Mouse (Mus musculus) C2C12 (cell line): ENCODE data around the gene Ifi35. TPM values are rescaled to one million over a fixed set of nuclear protein-coding genes. Genes with fewer than 3 reads are reported as not detected.
"Not testable (repeated sequence)": the region's sequence is repeated elsewhere in the genome, so short reads cannot be mapped to it uniquely, and the experiment has no call there.

Experiments used
- H3K27me3 ChIP-seq: one replicate; pipeline ENCODE4 v1.6.1; 2011; ENCODE audit not compliant: control insufficient read depth, insufficient read depth, insufficient read length
- H3K36me3 ChIP-seq: one replicate; pipeline ENCODE4 v1.6.1; 2011; ENCODE audit not compliant: control insufficient read depth, insufficient read depth
- H3K4me3 ChIP-seq: one replicate; pipeline ENCODE4 v1.5.1; 2011; ENCODE audit warnings: mild to moderate bottlenecking, control low read depth; ENCODE audit not compliant: poor library complexity, insufficient read depth, severe bottlenecking
- H3K79me2 ChIP-seq: one replicate; pipeline ENCODE4 v1.6.1; 2011; ENCODE audit not compliant: control insufficient read depth, insufficient read depth
- H3K79me3 ChIP-seq: one replicate; pipeline ENCODE4 v1.6.1; 2011; ENCODE audit warnings: low read depth, control low read depth
- H3ac ChIP-seq: one replicate; pipeline ENCODE3; 2011; ENCODE audit warnings: low read depth; ENCODE audit not compliant: control insufficient read depth, insufficient read length
- CEBPB ChIP-seq: IDR thresholded peaks from one replicate; pipeline ENCODE4 v1.6.1; 2011; ENCODE audit warnings: low read depth, mild to moderate bottlenecking, control low read depth, moderate library complexity
- CTCF ChIP-seq: IDR thresholded peaks from one replicate; pipeline ENCODE4 v1.5.1; 2011; ENCODE audit not compliant: control insufficient read depth, insufficient read depth, insufficient read length
- FOSL1 ChIP-seq: IDR thresholded peaks from one replicate; pipeline ENCODE4 v1.8.0; 2011; ENCODE audit warnings: mild to moderate bottlenecking, low read length; ENCODE audit not compliant: poor library complexity, insufficient read depth, severe bottlenecking
- MAX ChIP-seq: IDR thresholded peaks from one replicate; pipeline ENCODE4 v1.6.1; 2011; ENCODE audit warnings: mild to moderate bottlenecking, control low read depth
- MYOD1 ChIP-seq: IDR thresholded peaks from one replicate; pipeline ENCODE4 v1.6.1; 2011; ENCODE audit warnings: low read depth; ENCODE audit not compliant: control insufficient read depth, insufficient read length
- MYOG ChIP-seq: IDR thresholded peaks from one replicate; pipeline ENCODE4 v1.6.1; 2011; ENCODE audit not compliant: control insufficient read depth, insufficient read length; ENCODE audit errors: extremely low read depth
- USF1 ChIP-seq: IDR thresholded peaks from one replicate; pipeline ENCODE4 v1.6.1; 2011; ENCODE audit warnings: low read depth, mild to moderate bottlenecking, control low read depth, moderate library complexity
- polyA plus RNA-seq: library from polyadenylated mRNA; unstranded; fragments of >200 nt; fragmentation: generic; extraction: Trizol; gene quantifications from one replicate; pipeline ENCODE4 v1.2.1, GENCODE M21; 2012; ENCODE audit warnings: missing spikeins

The Ifi35 gene
- polyA plus RNA-seq, 1 experiment = 23.4 TPM

- TF ChIP-seq CEBPB (no peak), MYOD1 (no peak)
Observed at GRCm38 (mm10) chr11:101474298-101474697, 26.1 kb downstream of the Ifi35 start.

GRCm38 (mm10) chr11:101476361-101476760, 28.2 kb downstream of the Ifi35 start:
- not testable (repeated sequence) for H3K36me3 ChIP-seq, H3ac ChIP-seq, H3K79me2 ChIP-seq, H3K27me3 ChIP-seq, H3K4me3 ChIP-seq, H3K79me3 ChIP-seq

More at GRCm38 (mm10) chr11:101474298-101474697, 26.1 kb downstream of the Ifi35 start:
- no peaks in the 10 kb centered on the region for H3K79me3 ChIP-seq
- H3K36me3 ChIP-seq = no peaks in the 10 kb centered on the region
- no peak overlapping the region for H3ac ChIP-seq
- no peaks in the 10 kb centered on the region for H3K79me2 ChIP-seq
- no peak overlapping the region for H3K4me3 ChIP-seq
- no peaks in the 10 kb centered on the region for H3K27me3 ChIP-seq

- Histone ChIP-seq H3ac (no peak overlapping the region), H3K4me3 (no peak overlapping the region), H3K79me2 (no peaks in the 10 kb centered on the region), H3K79me3 (no peaks in the 10 kb centered on the region), H3K27me3 (no peaks in the 10 kb centered on the region), H3K36me3 (no peaks in the 10 kb centered on the region)
- TF ChIP-seq MYOG = no peak
- TF ChIP-seq FOSL1 = no peak
- no peak for TF ChIP-seq CTCF
- no peak for TF ChIP-seq USF1
- TF ChIP-seq CEBPB = no peak
- no peak for TF ChIP-seq MAX
- no peak for TF ChIP-seq MYOD1
Observed at GRCm38 (mm10) chr11:101477194-101477551, 29.0 kb downstream of the Ifi35 start.

- Histone ChIP-seq H3K4me3 (no peak overlapping the region), H3K27me3 (no peaks in the 10 kb centered on the region), H3K79me2 (no peaks in the 10 kb centered on the region), H3K79me3 (no peaks in the 10 kb centered on the region), H3ac (no peak overlapping the region), H3K36me3 (no peaks in the 10 kb centered on the region)
- no peak for TF ChIP-seq CTCF
- TF ChIP-seq MYOG = no peak
- TF ChIP-seq CEBPB = no peak
- no peak for TF ChIP-seq MAX
- no peak for TF ChIP-seq USF1
- no peak for TF ChIP-seq MYOD1
- no peak for TF ChIP-seq FOSL1
Observed at GRCm38 (mm10) chr11:101477552-101478211, 29.5 kb downstream of the Ifi35 start.

- Histone ChIP-seq H3K36me3 (no peaks in the 10 kb centered on the region), H3K4me3 (no peak overlapping the region), H3ac (no peak overlapping the region), H3K79me3 (no peaks in the 10 kb centered on the region), H3K27me3 (no peaks in the 10 kb centered on the region), H3K79me2 (no peaks in the 10 kb centered on the region)
- TF ChIP-seq MYOG (no peak), CTCF (no peak), MYOD1 (no peak), MAX (no peak), FOSL1 (no peak), USF1 (no peak), CEBPB (no peak)
Observed at GRCm38 (mm10) chr11:101479171-101479635, 31.0 kb downstream of the Ifi35 start.

- Histone ChIP-seq H3ac (no peak overlapping the region), H3K27me3 (no peaks in the 10 kb centered on the region), H3K79me2 (no peaks in the 10 kb centered on the region), H3K79me3 (no peaks in the 10 kb centered on the region), H3K36me3 (no peaks in the 10 kb centered on the region), H3K4me3 (no peak overlapping the region)
- TF ChIP-seq MYOD1 (no peak), MAX (no peak), CEBPB (no peak), FOSL1 (no peak), MYOG (no peak)
Observed at GRCm38 (mm10) chr11:101480912-101481311, 32.7 kb downstream of the Ifi35 start.
